Mouse (Mus musculus) G1E (cell line): ENCODE data around the gene Tex264.

ENCODE experiments used
- CTCF ChIP-seq: IDR thresholded peaks from 2 replicates; pipeline ENCODE4 v1.5.1; 2012; ENCODE audit warnings: low read depth, low read length, inconsistent platforms, mixed read lengths
- GATA1 ChIP-seq: IDR thresholded peaks from 2 replicates; pipeline ENCODE4 v1.6.1; 2012; ENCODE audit warnings: borderline replicate concordance, low read length, inconsistent platforms, mixed read lengths

- TF ChIP-seq CTCF = no peak
- TF ChIP-seq GATA1 = no peak
Observed at GRCm38 (mm10) chr9:106692973-106693481, 7.3 kb upstream of the Tex264 start.
